Mouse (Mus musculus) retina, postnatal 1 day (tissue): ENCODE measurements at regions not wholly inside any gene's neighbourhood (a gene's known extent, or its start where the extent isn't known, plus 50 kb on each side); places are given as distances from the start of the nearest gene placed in this dataset.
"Not testable (repeated sequence)": the region's sequence is repeated elsewhere in the genome, so short reads cannot be mapped to it uniquely, and the experiment has no call there.

Source experiments
- DNase-seq: peaks from one replicate; pipeline ENCODE4 v3.0.0-alpha.2; 2012

GRCm38 (mm10) chr5:59831836-59832235, 1976.8 kb upstream of the G6pd2 start:
- no peak for DNase-seq

DNA sequence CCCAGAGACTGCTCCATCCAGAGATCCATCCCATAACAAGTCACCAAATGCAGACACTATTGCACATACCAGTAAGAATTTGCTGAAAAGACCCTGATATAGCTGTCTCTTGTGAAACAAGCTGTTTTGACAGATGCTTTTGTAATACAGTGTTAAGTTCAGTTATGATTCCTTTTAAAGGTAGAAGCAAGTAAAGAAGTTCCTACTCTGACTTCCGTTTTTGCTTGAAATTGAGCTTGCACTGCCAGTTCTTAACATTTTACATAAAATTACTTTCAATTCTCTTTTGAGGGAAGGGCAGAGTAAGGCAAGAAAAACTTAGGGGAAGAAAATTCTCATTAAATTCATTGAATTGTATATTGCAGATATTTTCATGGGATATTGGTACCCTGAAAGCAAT, 1962.9 kb upstream of the G6pd2 start:
- no peak for DNase-seq

GRCm38 (mm10) chr5:59847643-59848042, 1961.0 kb upstream of the G6pd2 start:
- DNase-seq: no peak

DNA sequence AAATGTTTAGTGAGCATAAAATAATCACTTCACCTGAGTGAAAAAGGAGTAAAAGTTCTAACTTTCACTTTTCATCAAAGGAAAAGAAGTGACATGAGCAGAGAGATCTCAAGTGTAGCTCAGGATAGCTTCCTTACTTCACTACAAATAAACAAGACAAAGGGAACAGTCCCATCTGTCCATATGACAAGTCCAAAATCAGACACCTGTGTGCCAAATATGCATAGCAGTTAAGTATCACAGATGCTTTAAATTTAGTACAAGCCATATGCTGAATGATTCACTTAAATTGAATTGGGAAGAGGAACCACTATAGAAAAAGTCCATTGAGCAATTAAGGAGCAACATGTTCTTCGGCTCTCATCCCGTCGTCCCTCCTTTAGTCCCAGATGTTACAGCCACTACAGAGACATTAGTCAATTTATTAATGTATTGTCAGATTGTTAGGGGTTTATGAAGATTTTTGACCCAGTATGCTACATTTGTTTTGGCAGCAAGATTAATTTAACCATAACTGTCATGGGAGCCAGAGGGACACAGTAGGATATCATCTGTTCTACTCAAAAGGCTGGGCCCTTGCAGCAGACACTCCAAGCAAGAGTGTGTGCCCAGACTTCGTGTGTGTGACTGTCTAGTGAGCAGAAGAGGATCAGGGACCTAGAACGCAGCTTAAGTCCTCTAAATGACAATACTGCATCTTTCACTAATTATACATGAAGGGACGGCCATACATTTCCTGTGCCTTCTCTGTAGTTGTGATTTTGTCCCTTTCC, 1914.5 kb upstream of the G6pd2 start:
- no peak for DNase-seq

DNA sequence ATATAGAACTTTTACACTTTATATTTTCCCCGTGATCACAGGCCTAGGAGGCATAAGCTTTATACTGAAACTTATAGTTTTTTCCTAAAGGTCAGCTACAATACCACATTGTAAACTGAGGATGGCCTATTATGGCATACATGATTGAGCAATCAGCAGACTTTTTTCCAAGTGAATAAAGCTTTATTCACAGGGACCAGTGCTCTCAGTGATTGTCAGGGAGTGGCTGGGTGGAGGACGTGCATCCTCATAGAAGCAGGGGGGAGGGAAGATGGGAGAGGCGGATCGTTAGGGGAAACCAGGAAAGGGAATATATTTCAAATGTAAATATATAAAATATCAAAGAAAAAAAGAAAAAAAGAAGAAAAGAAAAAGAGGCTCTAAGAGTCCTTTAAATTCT, 1886.7 kb upstream of the G6pd2 start:
- no peak for DNase-seq

DNA sequence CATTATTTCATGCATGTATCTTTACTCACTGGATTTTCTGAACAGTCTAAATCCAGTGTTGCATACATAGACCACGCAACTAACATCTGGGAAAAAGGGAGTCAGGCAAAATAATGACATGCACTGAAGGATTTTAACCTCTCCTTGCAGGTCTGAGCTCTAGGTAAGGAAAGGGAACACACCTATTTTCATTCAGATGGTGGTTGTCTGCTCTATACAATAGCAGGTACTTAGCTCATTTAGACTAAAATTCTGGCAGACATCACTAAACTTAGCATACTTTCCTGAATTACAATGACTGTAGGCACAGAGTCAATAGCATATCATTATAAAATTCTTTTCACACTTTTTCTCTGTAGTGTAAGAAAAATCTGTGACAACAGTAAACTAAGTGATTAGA, 1867.8 kb upstream of the G6pd2 start:
- no peak for DNase-seq

DNA sequence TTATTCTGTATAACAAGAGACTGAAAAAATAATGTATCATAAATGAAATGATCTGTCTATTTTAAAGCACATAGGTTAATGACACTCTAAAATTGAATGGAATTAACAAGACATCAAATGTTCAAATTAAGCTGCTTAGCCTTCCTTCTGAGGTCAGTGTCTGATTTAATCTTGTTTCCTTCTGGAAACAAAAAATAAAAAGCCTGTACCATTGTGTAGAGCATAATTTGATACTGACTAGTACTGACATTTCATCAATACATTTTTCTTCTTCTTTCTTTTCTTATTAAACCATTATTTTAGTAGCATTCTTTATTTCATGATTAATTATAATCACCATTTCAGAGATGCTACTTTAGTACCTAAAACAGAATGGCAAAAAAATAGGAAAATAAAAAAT, 1862.9 kb upstream of the G6pd2 start:
- DNase-seq: peak; percentile 52

GRCm38 (mm10) chr5:59947831-59948568, 1860.6 kb upstream of the G6pd2 start:
- no peak for DNase-seq

- DNase-seq: not testable (repeated sequence)
Observed at GRCm38 (mm10) chr5:59956240-59956639, 1852.4 kb upstream of the G6pd2 start.

DNA sequence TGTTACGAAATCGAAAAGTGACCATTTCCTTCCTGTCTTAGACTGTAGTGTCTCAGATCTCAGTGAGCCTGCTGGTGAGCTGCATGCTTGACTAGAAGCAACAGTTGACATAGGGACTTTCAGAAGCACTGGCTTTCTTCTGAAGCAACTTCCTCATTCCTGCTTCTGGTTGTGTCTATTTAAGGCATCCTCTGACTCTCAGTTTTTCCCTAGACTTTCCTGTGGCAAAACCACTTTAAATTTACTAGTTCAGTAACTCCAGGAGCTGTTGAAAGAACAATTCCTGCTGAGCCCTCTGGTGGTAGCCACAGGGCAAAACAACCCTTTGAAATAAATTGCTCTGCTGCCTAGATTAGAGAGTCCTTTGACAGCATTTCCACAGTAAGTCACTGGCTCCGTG, 1811.9 kb upstream of the G6pd2 start:
- peak; percentile 33 for DNase-seq

DNA sequence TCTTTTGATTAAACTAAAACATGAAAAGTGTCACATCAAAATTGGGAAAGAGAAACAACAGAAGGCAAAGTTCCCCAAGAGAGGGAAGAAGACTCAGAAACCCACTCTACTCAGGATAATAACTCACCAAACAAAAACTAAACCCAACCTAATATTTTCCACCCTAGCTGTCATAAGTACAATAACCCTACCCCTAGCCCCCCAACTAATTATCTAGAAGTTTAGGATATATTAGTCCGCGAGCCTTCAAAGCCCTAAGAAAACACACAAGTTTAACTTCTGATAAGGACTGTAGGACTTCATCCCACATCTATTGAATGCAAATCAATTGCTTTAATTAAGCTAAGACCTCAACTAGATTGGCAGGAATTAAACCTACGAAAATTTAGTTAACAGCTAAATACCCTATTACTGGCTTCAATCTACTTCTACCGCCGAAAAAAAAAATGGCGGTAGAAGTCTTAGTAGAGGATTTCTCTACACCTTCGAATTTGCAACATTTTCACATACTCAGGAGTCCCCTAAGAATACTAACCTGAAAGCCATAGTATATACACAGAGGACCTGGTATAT, 1765.9 kb upstream of the G6pd2 start:
- not testable (repeated sequence) for DNase-seq

- DNase-seq: no peak
Observed at GRCm38 (mm10) chr5:60049053-60049452, 1759.6 kb upstream of the G6pd2 start.

DNA sequence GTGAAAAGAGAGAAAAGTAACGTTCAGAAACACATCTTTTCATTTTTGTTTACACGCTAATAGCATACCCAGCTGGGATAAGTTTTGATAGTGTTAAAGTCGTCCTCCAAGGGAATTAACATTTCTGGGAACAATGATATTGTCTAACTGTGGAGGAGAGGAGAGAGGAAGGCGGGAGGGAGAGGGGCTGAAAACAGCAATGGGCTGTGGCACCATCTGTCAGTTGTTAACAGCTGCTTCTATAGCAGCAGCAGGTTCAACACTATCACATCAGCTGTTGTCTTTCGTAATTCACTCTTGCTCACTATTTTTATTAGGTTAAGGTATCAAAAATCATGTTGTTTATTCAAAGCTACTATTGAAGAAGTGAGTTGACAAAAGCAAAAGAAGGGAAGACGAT, 1747.4 kb upstream of the G6pd2 start:
- DNase-seq: peak; percentile 11
